Mouse (Mus musculus) megakaryocyte, embryonic 14.5 days (primary cell): Measurements from ENCODE around the gene Abi3bp.

Experiments used
- FLI1 ChIP-seq: IDR thresholded peaks from 2 replicates; pipeline ENCODE4 v1.6.1; 2012; ENCODE audit warnings: low read length, inconsistent platforms, mixed read lengths
- GATA1 ChIP-seq: IDR thresholded peaks from 3 replicates; pipeline ENCODE4 v1.6.1; 2012; ENCODE audit warnings: mixed read lengths, low read length, inconsistent platforms, borderline replicate concordance

GRCm38 (mm10) chr16:56729060-56729459 lies 251.4 kb downstream of the Abi3bp start:
- TF ChIP-seq GATA1 (no peak), FLI1 (no peak)
